Mouse (Mus musculus) intestine, embryonic 14.5 days (tissue): ENCODE measurements around the gene Nfil3. TPM values are rescaled to one million over a fixed set of nuclear protein-coding genes. Genes with fewer than 3 reads are reported as not detected.

ENCODE experiments used
- ATAC-seq: fragments of 200-750 bp; cut with Nextera tagmentation; replicated peaks from 2 replicates; pipeline ENCODE4 v1.8.0; 2017; ENCODE audit warnings: low read depth, moderate number of reproducible peaks, moderate TSS enrichment, moderate library complexity; ENCODE audit not compliant: low FRiP score, low TSS enrichment
- DNase-seq: peaks from one replicate; pipeline ENCODE4 v3.0.0-alpha.2; 2018; ENCODE audit warnings: low spot score
- H3K27ac ChIP-seq: fragments of 300-500 bp; sonication (generic); 2 replicates; pipeline ENCODE4 v1.5.1; 2014; ENCODE audit warnings: low read depth, mild to moderate bottlenecking, control low read depth
- H3K27me3 ChIP-seq: fragments of 300-500 bp; sonication (generic); replicated peaks from 2 replicates; pipeline ENCODE4 v1.6.1; 2014; ENCODE audit warnings: low read length, control low read depth; ENCODE audit not compliant: control insufficient read depth, insufficient read depth
- H3K36me3 ChIP-seq: fragments of 300-500 bp; sonication (generic); 2 replicates; pipeline ENCODE4 v1.6.1; 2014; ENCODE audit warnings: low read length, control low read depth; ENCODE audit not compliant: control insufficient read depth, insufficient read depth
- H3K4me1 ChIP-seq: fragments of 300-500 bp; sonication (generic); replicated peaks from 2 replicates; pipeline ENCODE4 v1.6.1; 2014; ENCODE audit warnings: low read length, control low read depth, mixed read lengths; ENCODE audit not compliant: control insufficient read depth, insufficient read depth
- H3K4me2 ChIP-seq: fragments of 300-500 bp; sonication (generic); 2 replicates; pipeline ENCODE4 v1.6.1; 2014; ENCODE audit warnings: low read length
- H3K4me3 ChIP-seq: fragments of 300-500 bp; sonication (generic); 2 replicates; pipeline ENCODE4 v1.5.1; 2014; ENCODE audit warnings: low read depth, low read length, control low read depth, mixed read lengths
- H3K9ac ChIP-seq: fragments of 300-500 bp; sonication (generic); 2 replicates; pipeline ENCODE4 v1.6.1; 2014; ENCODE audit warnings: mild to moderate bottlenecking, low read length
- H3K9me3 ChIP-seq: fragments of 300-500 bp; sonication (generic); 2 replicates; pipeline ENCODE4 v1.6.1; 2016; ENCODE audit warnings: low read length, control low read depth; ENCODE audit not compliant: control insufficient read depth
- WGBS: fragments of 180-500 bp; shearing (Covaris S2); extraction: QIAGEN DNeasy Blood & Tissue Kit; methylation state at CpG from one replicate; pipeline ENCODE4 v1.1.7; 2014; 5-methylcytosine and 5-hydroxymethylcytosine counted together
- polyA plus RNA-seq: library from polyadenylated mRNA; unstranded; fragments of >200 nt; fragmentation: Nextera tagmentation; extraction: Ambion mirVana; gene quantifications from 2 replicates; pipeline ENCODE4 v1.2.1, GENCODE M21; 2014

Gene Nfil3
- polyA plus RNA-seq, 1 experiment from 2014 or later = 30.1 TPM

- 81% methylated on average over 16 of the region's 16 CpGs for WGBS
- H3K36me3 ChIP-seq = no peaks in the 10 kb centered on the region
- no peak overlapping the region for H3K4me2 ChIP-seq
- no peak for DNase-seq
- no peaks in the 10 kb centered on the region for H3K27me3 ChIP-seq
- H3K4me1 ChIP-seq = peaks cover 8% of the 10 kb centered on the region
- no peak overlapping the region for H3K9ac ChIP-seq
- no peak overlapping the region for H3K4me3 ChIP-seq
- H3K9me3 ChIP-seq = no peaks in the 10 kb centered on the region
- ATAC-seq = no peak
- no peak overlapping the region for H3K27ac ChIP-seq
Measured at GRCm38 (mm10) chr13:52989005-52989404, 8.1 kb upstream of the Nfil3 start.

GRCm38 (mm10) chr13:52987880-52988279, 7.0 kb upstream of the Nfil3 start:
- no peak for ATAC-seq
- WGBS = 55% methylated on average over 1 of the region's 1 CpGs
- H3K4me1 ChIP-seq = peaks cover 7% of the 10 kb centered on the region

GRCm38 (mm10) chr13:52986215-52986780, 5.4 kb upstream of the Nfil3 start:
- no peaks in the 10 kb centered on the region for H3K36me3 ChIP-seq
- no peaks in the 10 kb centered on the region for H3K9me3 ChIP-seq
- H3K4me2 ChIP-seq = no peak overlapping the region
- no peak for DNase-seq
- no peak for ATAC-seq
- H3K27ac ChIP-seq = no peak overlapping the region
- H3K4me3 ChIP-seq = no peak overlapping the region
- 65% methylated on average over 10 of the region's 10 CpGs for WGBS
- H3K27me3 ChIP-seq = 0 out of 2 replicates have a peak, but pooled peaks cover 5% of the 10 kb centered on the region
- H3K4me1 ChIP-seq = peaks cover 7% of the 10 kb centered on the region
- no peak overlapping the region for H3K9ac ChIP-seq

More at GRCm38 (mm10) chr13:52987880-52988279, 7.0 kb upstream of the Nfil3 start:
- Histone ChIP-seq H3K9me3 (no peaks in the 10 kb centered on the region), H3K27ac (no peak overlapping the region), H3K4me3 (no peak overlapping the region), H3K27me3 (no peaks in the 10 kb centered on the region), H3K4me2 (no peak overlapping the region), H3K9ac (no peak overlapping the region), H3K36me3 (no peaks in the 10 kb centered on the region)
- no peak for DNase-seq

DNA sequence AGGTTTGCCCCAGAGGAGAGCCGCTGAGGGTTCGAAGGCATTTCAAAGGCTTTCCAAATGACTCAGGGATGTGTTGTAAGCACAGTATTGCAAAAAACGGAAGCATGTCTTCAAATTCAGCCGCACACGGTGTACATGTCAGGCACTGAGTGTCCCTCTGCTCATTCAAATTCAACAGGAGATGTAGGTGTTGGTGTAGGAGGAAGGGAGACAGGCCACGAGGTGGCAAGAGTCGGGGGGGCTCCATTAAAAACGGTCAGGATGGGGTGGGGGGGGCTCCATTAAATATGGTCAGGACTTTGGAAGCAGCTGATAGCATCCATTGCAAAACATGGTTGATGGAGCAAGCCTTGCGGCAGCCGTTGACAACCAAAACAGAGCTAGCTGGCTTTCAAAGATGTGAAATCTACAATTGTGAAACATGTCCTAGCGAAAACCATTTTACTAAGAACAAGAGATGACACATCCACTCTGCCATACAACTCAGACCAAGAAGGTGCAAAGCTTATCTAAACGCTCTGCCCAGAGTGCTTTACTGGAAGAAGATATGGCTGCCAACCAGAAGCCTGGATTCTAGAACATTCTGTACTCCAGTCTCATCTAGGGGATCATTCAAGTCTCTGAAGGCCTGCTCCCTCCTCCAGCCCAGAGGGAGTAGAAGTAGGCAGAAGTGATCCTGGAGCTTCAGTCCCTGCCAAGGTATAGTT, 4.8 kb upstream of the Nfil3 start:
- H3K4me3 ChIP-seq = no peak overlapping the region
- H3K4me2 ChIP-seq = no peak overlapping the region
- H3K27me3 ChIP-seq = 0 out of 2 replicates have a peak, but pooled peaks cover 5% of the 10 kb centered on the region
- no peak for DNase-seq
- peaks cover 7% of the 10 kb centered on the region for H3K4me1 ChIP-seq
- 84% methylated on average over 12 of the region's 12 CpGs for WGBS
- H3K27ac ChIP-seq = no peak overlapping the region
- H3K36me3 ChIP-seq = no peaks in the 10 kb centered on the region
- ATAC-seq = no peak
- H3K9me3 ChIP-seq = no peaks in the 10 kb centered on the region
- H3K9ac ChIP-seq = no peak overlapping the region

GRCm38 (mm10) chr13:52982703-52983102, 1.8 kb upstream of the Nfil3 start:
- Histone ChIP-seq H3K4me2 (peak overlapping the region; percentile 100), H3K4me3 (0 out of 2 replicates have a peak overlapping the region, but pooled peaks have one; percentile 11), H3K36me3 (no peaks in the 10 kb centered on the region), H3K27ac (no peak overlapping the region), H3K9me3 (no peaks in the 10 kb centered on the region), H3K27me3 (0 out of 2 replicates have a peak, but pooled peaks cover 5% of the 10 kb centered on the region), H3K9ac (no peak overlapping the region), H3K4me1 (peaks cover 9% of the 10 kb centered on the region)
- ATAC-seq (no peak), DNase-seq (peak; percentile 99)
- under 1% methylated on average over 12 of the region's 12 CpGs for WGBS

DNA sequence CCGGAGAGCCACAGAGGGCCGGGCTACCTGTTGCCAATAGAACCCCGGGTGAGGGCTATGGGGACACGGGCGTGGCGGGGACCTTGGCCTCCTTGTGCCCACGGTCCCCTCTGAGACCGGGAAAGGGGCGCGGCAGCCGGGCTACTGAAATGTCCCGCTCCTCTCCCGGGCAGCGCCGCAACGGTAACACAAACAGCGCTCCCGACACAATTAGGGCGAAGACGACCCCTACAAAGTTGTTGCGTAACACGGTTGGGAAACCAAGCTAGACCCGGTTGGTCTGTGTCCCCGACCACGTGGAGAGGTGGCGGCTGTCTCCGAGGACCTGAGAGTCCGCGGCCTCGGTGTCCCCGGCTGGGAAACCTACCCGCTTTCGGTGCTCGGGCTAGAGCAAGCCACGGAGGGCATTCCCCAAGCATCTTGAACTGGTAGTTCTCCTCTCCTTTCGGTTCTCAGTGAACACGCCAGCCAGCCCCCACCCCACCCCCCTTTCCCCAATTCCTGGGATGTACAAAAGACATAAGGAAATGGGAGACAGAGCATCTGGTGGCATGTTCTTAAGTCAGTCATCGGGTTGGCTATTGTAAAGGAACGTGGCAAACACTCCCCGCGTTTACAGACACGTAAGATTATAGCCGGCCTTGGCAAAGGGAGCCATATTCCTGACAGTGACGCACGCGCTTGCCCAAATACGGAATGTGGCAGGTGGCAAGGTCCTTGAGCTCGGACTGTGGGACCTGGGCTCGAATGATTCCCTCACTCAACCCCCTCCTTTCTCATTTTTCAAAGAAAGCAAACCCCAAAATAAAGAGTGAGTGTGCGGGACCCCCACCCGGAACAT, 788 bp upstream of the Nfil3 start:
- H3K36me3 ChIP-seq = no peaks in the 10 kb centered on the region
- H3K4me1 ChIP-seq = peaks cover 11% of the 10 kb centered on the region
- 0 out of 2 replicates have a peak, but pooled peaks have one; percentile 1 for ATAC-seq
- H3K27ac ChIP-seq = peak overlapping the region; percentile 43; the same call in 1 of the 2 replicates
- peak overlapping the region; percentile 90 for H3K4me3 ChIP-seq
- no peaks in the 10 kb centered on the region for H3K9me3 ChIP-seq
- H3K9ac ChIP-seq = peak overlapping the region; percentile 62
- under 1% methylated on average over 51 of the region's 51 CpGs for WGBS
- H3K4me2 ChIP-seq = peak overlapping the region; percentile 100
- H3K27me3 ChIP-seq = 0 out of 2 replicates have a peak, but pooled peaks cover 5% of the 10 kb centered on the region
- DNase-seq = peak; percentile 85

DNA sequence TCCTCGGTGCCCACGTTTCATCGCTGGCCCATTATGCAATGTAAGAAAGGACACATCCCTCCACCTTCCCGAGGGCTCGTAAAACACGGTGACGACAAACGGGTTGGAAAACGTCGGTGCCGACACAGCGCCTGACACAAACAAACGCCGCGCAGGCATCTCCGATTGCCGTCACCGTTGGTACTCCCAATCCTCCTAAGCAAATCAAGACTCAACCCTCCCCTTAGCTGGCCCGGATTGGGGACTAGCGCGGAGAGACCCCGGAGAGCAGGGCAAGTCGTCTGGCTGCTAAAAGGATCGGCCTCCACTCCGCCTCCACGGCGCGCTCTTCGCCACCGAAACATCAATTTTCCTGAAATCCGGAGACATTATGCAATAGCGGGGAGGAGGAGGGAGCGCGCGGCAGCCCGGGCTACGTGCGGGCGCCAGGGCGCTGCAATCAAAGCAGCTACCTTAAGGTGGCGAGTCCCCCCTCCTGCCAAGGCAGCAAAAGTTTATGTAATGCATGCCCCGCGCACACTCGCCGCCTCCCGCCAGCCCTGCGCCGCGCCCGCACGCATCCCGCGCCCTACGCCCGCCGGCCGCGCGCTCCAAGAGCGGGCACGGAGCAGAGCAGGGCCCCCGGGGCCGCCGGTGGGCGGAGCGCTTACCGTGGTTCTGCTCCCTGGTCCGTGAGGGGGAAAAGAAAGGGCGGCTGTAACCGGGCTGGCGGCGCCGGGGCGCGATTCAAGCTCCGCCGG, 492 bp downstream of the Nfil3 start:
- ATAC-seq (peak; percentile 65), DNase-seq (peak; percentile 90)
- Histone ChIP-seq H3K36me3 (no peaks in the 10 kb centered on the region), H3K9ac (peak overlapping the region; percentile 89), H3K4me3 (peak overlapping the region; percentile 90), H3K4me1 (peaks cover 11% of the 10 kb centered on the region), H3K4me2 (peak overlapping the region; percentile 100), H3K27me3 (0 out of 2 replicates have a peak, but pooled peaks cover 5% of the 10 kb centered on the region), H3K27ac (peak overlapping the region; percentile 94), H3K9me3 (no peaks in the 10 kb centered on the region)
- under 1% methylated on average over 63 of the region's 77 CpGs for WGBS
